ENCODE assay signal across 8 mouse cellular contexts in the genomic region with DNA sequence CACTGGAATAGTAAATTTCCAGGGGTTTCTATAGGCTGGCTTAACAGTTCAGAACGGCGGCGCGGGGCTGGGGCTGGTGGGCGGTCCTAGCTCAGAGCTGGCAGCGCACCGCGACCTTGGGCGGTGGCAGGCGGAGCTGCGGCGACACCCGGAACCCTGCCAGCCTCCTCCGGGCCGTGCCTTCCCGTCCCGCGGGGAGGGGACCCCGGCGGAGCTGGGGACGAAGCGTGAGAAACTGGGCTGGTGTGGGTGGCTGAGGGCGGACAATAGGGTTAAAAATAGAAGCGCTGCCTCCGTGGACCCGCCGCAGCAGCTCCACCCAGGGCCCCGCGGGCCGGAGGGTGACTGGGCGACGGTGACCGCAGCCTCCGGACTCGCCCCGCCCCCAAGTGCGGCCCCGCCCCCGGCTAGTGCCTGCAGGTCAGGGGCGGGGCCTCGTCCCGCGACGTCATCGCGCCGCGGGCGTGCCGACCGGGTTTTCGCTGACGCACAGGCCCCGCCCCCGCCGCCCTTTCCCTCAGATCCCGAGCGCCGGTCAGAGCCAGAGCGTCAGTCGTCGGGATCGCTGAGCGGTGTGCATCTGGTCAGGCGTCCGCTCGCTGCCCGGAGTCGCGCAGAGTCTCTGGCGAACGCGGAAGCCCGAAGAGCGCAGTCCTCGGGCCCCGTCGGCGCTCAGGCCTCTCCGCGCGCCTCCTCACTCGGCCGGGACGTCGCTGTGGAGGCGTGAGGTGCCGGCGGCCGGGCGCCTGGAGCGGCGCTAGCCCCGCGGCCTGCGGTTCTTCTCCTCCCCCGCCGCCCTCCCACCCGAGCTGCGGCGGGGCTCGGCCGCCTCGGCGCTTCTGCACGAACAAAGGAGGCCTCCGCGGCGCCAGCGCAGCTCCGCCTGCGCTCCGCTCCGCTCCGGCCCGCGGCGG. TPM values are rescaled to one million over a fixed set of nuclear protein-coding genes. Genes with fewer than 3 reads are reported as not detected.
DNase-seq lines count a peak whose midpoint lies in the region; ATAC-seq and TF ChIP-seq lines count a peak whose summit lies in the region.

TSS of gene Zfand5 (plus strand) at position 538 of the 914 bp plus-strand sequence.

- peak within 1 kb of the TSS; percentile 100 for H3K27ac ChIP-seq in cortical plate, adult 2 months (ENCODE audit: insufficient read depth, low read length)

- H3K4me1 ChIP-seq in cortical plate, adult 2 months (ENCODE audit: control insufficient read depth, insufficient read depth, low read length), result no peaks in the 10 kb centered on the region; the same call in 1 of the 2 replicates

- peak; percentile 100 for DNase-seq in gastrocnemius, postnatal 10 days
- DNase-seq in induced T-regulatory cell, adult 2 months (ENCODE audit: low read depth), result peak; percentile 96
- DNase-seq in left cerebral cortex, adult 9 months (ENCODE audit: low spot score in 2 of 2), result peak; percentile 93 to 96
- DNase-seq in right cerebral cortex, postnatal 14 days, result peak; percentile 99
- peak; percentile 98 for DNase-seq in urinary bladder, postnatal 36 days (ENCODE audit: low spot score in 2 of 2)

- peak; percentile 98 for TF ChIP-seq POLR2A in cortical plate, adult 2 months (IDR thresholded peaks at IDR 0.05; ENCODE audit: extremely low read depth, insufficient read depth, low read length)

- ATAC-seq in activated CD4-positive, CD25-positive, alpha-beta regulatory T cell, adult 4 months, result peak; percentile 73
- peak; percentile 68 for ATAC-seq in megakaryocyte progenitor cell, adult 5-6 weeks (replicated peaks; ENCODE audit: poor library complexity)

- H3K4me3 ChIP-seq in cortical plate, adult 2 months (ENCODE audit: insufficient read depth, low read length), result peak within 1 kb of the TSS; percentile 87

- TF ChIP-seq CTCF in cortical plate, adult 2 months (IDR thresholded peaks at IDR 0.05; ENCODE audit: extremely low read depth, insufficient read depth, low read length), result no peak

RNA-seq across cellular contexts. Expression of gene Zfand5, which starts in this region (rescaled TPM):
- 10 to 100 TPM; 13.2 to 16.8 TPM for polyA plus RNA-seq in activated CD4-positive, CD25-positive, alpha-beta regulatory T cell, adult 4 months (2017; shearing (Covaris generic))
- 120 and 121 TPM in 2 replicates for polyA plus RNA-seq in cortical plate, adult 2 months (2012; rRNA removed)
- 100 to 1,000 TPM; 174 to 176 TPM for total RNA-seq in gastrocnemius, postnatal 10 days (2021)
- 134 and 154 TPM in 2 replicates for total RNA-seq in megakaryocyte progenitor cell, adult 5-6 weeks (2015)
- 87.5 and 93.1 TPM in 2 replicates for total RNA-seq in megakaryocyte progenitor cell, adult 5-6 weeks (2017)

Comparison
In these comparisons a context has a peak if more than half of its experiments do, and no peak if none do; other contexts are left out.
1. Peak in every context shown above with its lines: DNase-seq, ATAC-seq, H3K4me3 ChIP-seq and H3K27ac ChIP-seq.